In the genomic region with DNA sequence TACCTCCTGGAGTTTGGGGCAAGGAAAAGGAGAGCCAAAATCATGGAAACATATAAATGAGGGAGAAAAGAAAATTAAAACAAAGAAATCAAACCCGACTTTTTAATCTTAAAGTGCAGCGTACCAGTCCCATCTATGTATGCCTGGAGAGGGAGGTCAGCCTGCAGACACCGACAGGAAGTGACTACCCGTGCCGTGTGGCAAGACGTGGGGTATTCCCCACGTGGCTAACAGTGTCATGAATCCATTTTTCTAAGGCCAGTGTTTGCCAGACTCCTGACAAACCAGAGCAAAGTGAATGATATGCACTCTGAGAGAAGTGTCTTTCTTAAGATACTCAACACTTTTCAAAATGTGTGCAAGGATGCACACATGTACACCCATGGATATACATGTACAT, we compare ENCODE assay signal across 23 mouse cellular contexts. TPM values are rescaled to one million over a fixed set of nuclear protein-coding genes. Genes with fewer than 3 reads are reported as not detected.
DNase-seq lines count a peak whose midpoint lies in the region; ATAC-seq lines count a peak whose summit lies in the region.
"Had no signal": no experiment of that assay in that cellular context is flagged by ENCODE, and none has a peak within 500 bp of the region (broad histone marks: within the 10 kb centered on the region; RNA-seq: fewer than 3 reads in every experiment).

No protein-coding gene starts in this region.

- no peak for ATAC-seq in midbrain, embryonic 11.5 days (ENCODE audit: low FRiP score)
- ATAC-seq in activated CD4-positive, CD25-positive, alpha-beta regulatory T cell, adult 4 months = peak; percentile 61
- ATAC-seq in forebrain, embryonic 11.5 days (replicated peaks; ENCODE audit: low FRiP score) = no peak
- ATAC-seq: midbrain, embryonic 13.5 days had no signal

- peak; percentile 28 for DNase-seq in midbrain, embryonic 11.5 days (ENCODE audit: low spot score, missing footprints)
- DNase-seq in midbrain, embryonic 10.5 days (ENCODE audit: low spot score) = no peak
- DNase-seq in monocyte, adult 2 months (ENCODE audit: low read depth in 1 of 2, low spot score in 2 of 2) = peak; percentile 10 to 37
- DNase-seq in urinary bladder, adult 18-20 months (ENCODE audit: low spot score in 2 of 2) = no peak
- DNase-seq in testis, postnatal 14 days (ENCODE audit: low spot score) = no peak
- no peak for DNase-seq in forebrain, embryonic 11.5 days (ENCODE audit: low spot score)
- DNase-seq: cerebellum, adult 2 months; cerebellum, postnatal 14 days; gastrocnemius, postnatal 10 days; heart, postnatal 14 days; kidney, adult 11 months; kidney, postnatal 25 days; lung, embryonic 14.5 days; lung, postnatal 14 days had no signal

- H3K27ac ChIP-seq in midbrain, embryonic 11.5 days (ENCODE audit: low read depth, low read length) = no peak overlapping the region
- no peak overlapping the region for H3K27ac ChIP-seq in midbrain, embryonic 10.5 days (replicated peaks)
- no peak overlapping the region for H3K27ac ChIP-seq in forebrain, embryonic 11.5 days (ENCODE audit: low read depth, low read length)
- H3K27ac ChIP-seq: forebrain, embryonic 12.5 days; hindbrain, embryonic 12.5 days; kidney, embryonic 15.5 days; left cerebral cortex, adult 2 months; limb, embryonic 12.5 days; liver, embryonic 15.5 days; midbrain, embryonic 13.5 days had no signal

- no peak overlapping the region for H3K4me3 ChIP-seq in midbrain, embryonic 11.5 days (ENCODE audit: low read depth, low read length)
- no peak overlapping the region for H3K4me3 ChIP-seq in midbrain, embryonic 10.5 days
- H3K4me3 ChIP-seq in forebrain, embryonic 11.5 days (ENCODE audit: low read depth, low read length) = no peak overlapping the region
- H3K4me3 ChIP-seq: erythroblast, embryonic 14.5 days; forebrain, embryonic 12.5 days; hindbrain, embryonic 12.5 days; kidney, embryonic 15.5 days; left cerebral cortex, adult 2 months; limb, embryonic 12.5 days; liver, embryonic 15.5 days; midbrain, embryonic 13.5 days had no signal

- no peak overlapping the region for H3K4me2 ChIP-seq in midbrain, embryonic 11.5 days
- H3K4me2 ChIP-seq in forebrain, embryonic 11.5 days (ENCODE audit: low read depth, low read length, severe bottlenecking) = no peak overlapping the region
- H3K4me2 ChIP-seq: forebrain, embryonic 12.5 days; hindbrain, embryonic 12.5 days; kidney, embryonic 15.5 days; limb, embryonic 12.5 days; liver, embryonic 15.5 days; lung, embryonic 14.5 days; midbrain, embryonic 13.5 days had no signal

- no peaks in the 10 kb centered on the region for H3K27me3 ChIP-seq in midbrain, embryonic 11.5 days (ENCODE audit: control insufficient read depth, insufficient read depth, low read length)
- H3K27me3 ChIP-seq in midbrain, embryonic 10.5 days (ENCODE audit: low read depth, poor library complexity, severe bottlenecking) = no peaks in the 10 kb centered on the region
- no peaks in the 10 kb centered on the region for H3K27me3 ChIP-seq in forebrain, embryonic 11.5 days (ENCODE audit: control insufficient read depth, insufficient read depth, low read length)
- H3K27me3 ChIP-seq: forebrain, embryonic 12.5 days; hindbrain, embryonic 12.5 days; kidney, embryonic 15.5 days; limb, embryonic 12.5 days; liver, embryonic 15.5 days; midbrain, embryonic 13.5 days had no signal

- peaks cover 8% of the 10 kb centered on the region; the same call in 1 of the 2 replicates for H3K36me3 ChIP-seq in midbrain, embryonic 11.5 days (ENCODE audit: control insufficient read depth, insufficient read depth, low read length)
- peaks cover 67% of the 10 kb centered on the region for H3K36me3 ChIP-seq in midbrain, embryonic 10.5 days
- no peaks in the 10 kb centered on the region; the same call in 1 of the 2 replicates for H3K36me3 ChIP-seq in forebrain, embryonic 11.5 days (ENCODE audit: control insufficient read depth, insufficient read depth, low read length)

- no peak overlapping the region for H3K9ac ChIP-seq in midbrain, embryonic 11.5 days (ENCODE audit: low read length)
- no peak overlapping the region for H3K9ac ChIP-seq in forebrain, embryonic 11.5 days (ENCODE audit: low read length)
- H3K9ac ChIP-seq: forebrain, embryonic 12.5 days; hindbrain, embryonic 12.5 days; kidney, embryonic 15.5 days; limb, embryonic 12.5 days; liver, embryonic 15.5 days; lung, embryonic 14.5 days; midbrain, embryonic 13.5 days had no signal

- 93% methylated on average over 7 of the region's 7 CpGs for WGBS in midbrain, embryonic 11.5 days
- 89% methylated on average over 7 of the region's 7 CpGs for WGBS in midbrain, embryonic 10.5 days
- 85% methylated on average over 7 of the region's 7 CpGs for WGBS in forebrain, embryonic 11.5 days

- H3K9me3 ChIP-seq in midbrain, embryonic 11.5 days (ENCODE audit: control insufficient read depth, low read length) = no peaks in the 10 kb centered on the region
- H3K9me3 ChIP-seq in midbrain, embryonic 10.5 days (replicated peaks) = no peaks in the 10 kb centered on the region
- no peaks in the 10 kb centered on the region for H3K9me3 ChIP-seq in forebrain, embryonic 11.5 days (ENCODE audit: control insufficient read depth, low read length)
- H3K9me3 ChIP-seq: forebrain, embryonic 12.5 days; hindbrain, embryonic 12.5 days; kidney, embryonic 15.5 days; limb, embryonic 12.5 days; liver, embryonic 15.5 days; midbrain, embryonic 13.5 days had no signal

- no peaks in the 10 kb centered on the region for H3K4me1 ChIP-seq in midbrain, embryonic 11.5 days (ENCODE audit: control insufficient read depth, insufficient read depth, low read length)
- H3K4me1 ChIP-seq in midbrain, embryonic 10.5 days = no peaks in the 10 kb centered on the region
- H3K4me1 ChIP-seq in forebrain, embryonic 11.5 days (replicated peaks; ENCODE audit: control insufficient read depth, insufficient read depth, low read length) = no peaks in the 10 kb centered on the region
- H3K4me1 ChIP-seq: forebrain, embryonic 12.5 days; hindbrain, embryonic 12.5 days; kidney, embryonic 15.5 days; limb, embryonic 12.5 days; liver, embryonic 15.5 days; midbrain, embryonic 13.5 days had no signal

RNA-seq across cellular contexts. Expression of gene Dnah17, which starts 49.8 kb away (rescaled TPM):
- 0.08 and 0.11 TPM in 2 replicates for polyA plus RNA-seq in midbrain, embryonic 11.5 days (2014; fragmentation: Nextera tagmentation; extraction: Ambion mirVana)
- polyA plus RNA-seq in midbrain, embryonic 10.5 days (2016; fragmentation: Nextera tagmentation; extraction: Ambion mirVana) = 0.14 and 0.17 TPM in 2 replicates
- under 1 TPM; 0.28 to 0.46 TPM for polyA plus RNA-seq in activated CD4-positive, CD25-positive, alpha-beta regulatory T cell, adult 4 months (2017; shearing (Covaris generic))
- polyA plus RNA-seq in forebrain, embryonic 11.5 days (2014; fragmentation: Nextera tagmentation; extraction: Ambion mirVana) = 0.17 and 0.21 TPM in 2 replicates
- polyA plus RNA-seq: erythroblast, embryonic 14.5 days had no signal

Comparison
In these comparisons a context has a peak if more than half of its experiments do, and no peak if none do; other contexts are left out.
1. DNase-seq: peak in midbrain, embryonic 11.5 days (single experiment) and monocyte, adult 2 months (2 of 2); none in midbrain, embryonic 10.5 days (single experiment), urinary bladder, adult 18-20 months (0 of 2), testis, postnatal 14 days (single experiment) and forebrain, embryonic 11.5 days (single experiment).